Mouse (Mus musculus): ENCODE results near the gene Vgll4. TPM values are rescaled to one million over a fixed set of nuclear protein-coding genes. Genes with fewer than 3 reads are reported as not detected.

Gene Vgll4
- total RNA-seq, 2 experiments from 2014 or later = 23.5 to 31.8 TPM

DNA sequence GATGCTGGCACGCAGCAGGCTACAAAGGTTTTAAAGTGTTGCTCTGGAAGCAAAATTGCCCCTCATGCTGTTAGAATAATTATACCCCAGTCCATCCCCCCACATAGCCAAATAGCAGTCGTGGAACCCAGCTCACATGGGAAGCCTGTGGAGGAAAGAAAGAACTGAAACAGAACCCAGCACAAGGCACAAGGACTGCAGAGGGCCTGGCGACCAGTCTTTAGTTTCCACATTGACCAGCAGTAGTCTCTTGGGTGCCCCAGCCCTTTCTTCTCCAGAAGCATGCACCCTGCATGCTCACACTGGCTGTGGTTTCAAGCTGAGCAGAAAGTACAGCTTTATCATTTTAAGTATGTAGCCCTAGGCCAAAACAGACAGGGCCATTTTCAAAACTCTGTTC, 127.7 kb downstream of the Vgll4 start:
- DNase-seq = no peak

DNA sequence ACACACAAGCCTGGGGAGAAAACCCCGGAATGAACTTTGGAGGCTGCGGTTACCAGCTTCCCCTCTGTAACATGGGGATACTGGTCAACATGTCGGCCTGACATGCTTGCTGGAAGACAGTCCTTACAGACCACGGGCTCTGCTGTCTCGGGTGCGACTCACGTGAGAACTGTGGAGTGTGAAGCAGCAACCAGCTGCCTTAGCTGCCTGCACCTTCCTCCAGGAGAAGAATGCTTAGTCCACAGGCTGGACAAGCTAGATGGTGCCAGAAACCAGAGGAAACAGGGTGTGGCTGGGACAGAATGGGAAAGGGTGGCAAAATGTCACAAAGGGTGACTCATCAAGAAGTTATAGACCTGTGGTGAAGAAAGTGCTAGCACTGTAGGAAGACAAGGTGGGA, 129.8 kb downstream of the Vgll4 start:
- DNase-seq = no peak

DNA sequence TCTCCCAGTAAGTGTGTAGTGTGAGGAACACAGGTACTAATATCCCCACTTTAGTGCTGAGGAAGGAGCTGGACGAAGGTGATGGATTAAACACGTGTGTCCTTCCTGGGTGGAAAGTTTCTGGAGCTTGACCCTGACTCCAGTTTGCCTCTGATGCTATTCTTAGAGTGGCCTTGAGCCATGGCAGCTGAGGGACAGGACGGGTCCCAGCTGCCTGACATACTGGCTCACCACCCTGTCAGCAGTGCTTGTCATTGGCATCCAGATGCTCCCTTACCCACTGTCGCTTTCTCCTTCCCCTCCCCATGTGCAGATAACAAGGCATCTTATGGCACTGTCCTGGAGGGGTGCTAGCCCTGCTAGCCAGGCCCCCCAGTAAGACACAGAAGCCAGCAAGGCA, 130.9 kb downstream of the Vgll4 start:
- no peak for DNase-seq

GRCm38 (mm10) chr6:114836433-114836832, 133.4 kb downstream of the Vgll4 start:
- no peak for DNase-seq

- DNase-seq = no peak
Observed at GRCm38 (mm10) chr6:114835752-114836151, 134.0 kb downstream of the Vgll4 start.

DNA sequence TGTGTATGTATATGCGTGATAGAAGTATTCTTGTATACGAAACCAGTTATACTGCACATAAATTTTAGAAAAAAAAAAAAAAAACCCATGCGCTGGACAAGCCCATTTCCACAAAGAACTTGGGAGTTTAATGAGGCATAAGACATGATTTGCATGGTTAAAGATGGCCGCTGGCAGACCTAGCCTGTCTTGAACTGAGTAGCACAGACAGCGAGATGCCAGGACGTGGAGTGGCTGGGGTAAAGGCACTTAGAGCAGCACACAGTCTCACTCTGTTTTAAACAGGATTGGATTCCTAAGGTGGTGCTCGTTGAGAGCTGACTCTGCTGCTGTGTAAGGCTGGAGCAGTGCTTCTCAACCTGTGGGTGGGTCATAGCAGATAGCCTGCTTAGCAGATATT, 134.4 kb downstream of the Vgll4 start:
- DNase-seq = no peak

DNA sequence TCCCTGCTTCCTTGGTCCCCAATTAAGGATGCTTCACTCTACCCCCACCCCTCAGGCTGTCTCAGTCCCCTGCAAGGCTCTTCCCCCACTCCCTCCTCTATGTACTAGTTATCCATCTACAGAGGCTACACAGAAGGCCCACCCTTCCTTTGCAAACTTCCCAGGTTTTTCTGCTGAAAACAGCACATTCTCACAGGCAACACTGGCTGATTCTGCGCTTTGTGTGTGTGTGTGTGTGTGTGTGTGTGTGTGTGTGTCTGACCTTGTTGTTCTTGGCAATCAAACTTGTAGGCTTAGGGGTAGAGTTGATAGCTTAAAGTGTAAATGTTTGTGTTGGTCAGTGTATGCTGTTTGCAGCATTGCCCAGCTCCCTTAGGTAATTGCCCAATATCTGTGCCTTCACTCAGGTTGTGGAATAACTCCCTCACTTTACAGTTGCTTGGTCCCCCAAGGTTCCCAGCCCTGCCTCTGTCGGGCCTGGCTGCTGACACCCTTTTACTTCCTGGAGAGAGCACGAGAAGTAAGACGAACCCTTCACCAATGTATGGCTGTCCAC, 135.9 kb downstream of the Vgll4 start:
- no peak for DNase-seq

- no peak for DNase-seq
Observed at GRCm38 (mm10) chr6:114833058-114833685, 136.6 kb downstream of the Vgll4 start.

DNA sequence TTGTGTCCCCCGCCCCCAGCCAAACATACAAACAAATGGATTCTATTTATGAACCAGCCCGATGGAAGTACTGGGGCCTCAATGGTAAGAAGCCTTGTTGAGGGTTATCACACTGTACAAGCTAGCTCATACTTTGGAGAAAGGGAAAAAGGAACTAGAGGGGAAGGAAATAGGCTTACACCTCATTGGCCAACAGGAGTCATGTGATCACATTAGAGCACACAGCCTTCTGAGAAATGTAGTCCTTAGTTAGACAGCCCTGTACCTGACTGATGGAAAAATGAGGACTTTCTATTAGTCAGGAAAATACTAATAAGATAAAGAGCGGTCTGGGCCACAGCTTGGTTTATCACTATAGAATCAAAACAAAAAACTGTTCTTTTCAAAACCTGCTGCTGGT, 138.0 kb downstream of the Vgll4 start:
- no peak for DNase-seq

- no peak for DNase-seq
Observed at GRCm38 (mm10) chr6:114829660-114830438, 139.9 kb downstream of the Vgll4 start.

GRCm38 (mm10) chr6:114826889-114827288, 142.9 kb downstream of the Vgll4 start:
- no peak for DNase-seq

DNA sequence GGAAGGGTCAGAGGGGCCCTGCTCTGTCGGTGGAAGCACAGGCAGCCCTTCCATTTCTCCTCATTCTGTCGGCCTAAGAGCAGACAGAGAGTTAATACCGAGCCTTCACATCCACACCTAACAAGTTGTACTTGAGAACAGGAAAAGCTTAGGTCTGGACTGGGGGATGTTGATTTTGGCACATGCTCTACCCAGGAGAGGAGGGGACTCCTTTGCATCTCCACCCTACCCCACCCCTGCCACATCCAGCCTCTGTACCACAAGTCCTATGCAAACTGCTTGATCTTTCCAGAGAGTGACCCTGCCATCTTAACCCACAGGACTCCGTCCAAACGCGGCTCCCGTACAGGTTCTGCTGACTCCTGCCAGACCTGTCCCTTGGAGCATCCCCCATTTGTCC, 148.1 kb downstream of the Vgll4 start:
- no peak for DNase-seq

DNA sequence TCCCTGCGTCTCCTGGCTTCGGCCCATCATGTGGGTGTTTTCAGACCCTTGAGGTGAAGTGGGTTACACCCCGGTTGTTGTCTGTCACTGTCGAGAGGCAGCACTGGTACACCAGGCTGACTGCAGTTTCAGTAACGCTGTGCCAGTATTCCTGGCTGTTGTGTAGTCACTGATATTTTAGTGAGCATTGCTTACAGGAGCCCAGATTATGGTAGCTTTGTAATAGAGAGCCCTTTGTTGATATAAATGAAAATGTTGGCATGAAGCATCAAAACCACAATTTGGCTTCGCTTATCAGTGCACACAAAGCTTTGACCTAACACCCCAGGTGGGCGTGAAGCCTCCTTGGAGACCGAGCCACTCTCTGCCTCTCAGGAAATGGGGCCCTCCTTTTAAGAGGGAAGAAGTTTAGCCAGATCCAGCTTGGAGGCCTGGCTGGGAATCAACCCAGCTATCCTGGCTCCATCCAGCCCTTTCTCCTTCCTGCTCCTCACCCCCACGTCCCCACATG, 149.8 kb downstream of the Vgll4 start:
- no peak for DNase-seq

GRCm38 (mm10) chr6:114818471-114818870, 151.3 kb downstream of the Vgll4 start:
- no peak for DNase-seq

- no peak for DNase-seq
Observed at GRCm38 (mm10) chr6:114817948-114818347, 151.8 kb downstream of the Vgll4 start.

DNA sequence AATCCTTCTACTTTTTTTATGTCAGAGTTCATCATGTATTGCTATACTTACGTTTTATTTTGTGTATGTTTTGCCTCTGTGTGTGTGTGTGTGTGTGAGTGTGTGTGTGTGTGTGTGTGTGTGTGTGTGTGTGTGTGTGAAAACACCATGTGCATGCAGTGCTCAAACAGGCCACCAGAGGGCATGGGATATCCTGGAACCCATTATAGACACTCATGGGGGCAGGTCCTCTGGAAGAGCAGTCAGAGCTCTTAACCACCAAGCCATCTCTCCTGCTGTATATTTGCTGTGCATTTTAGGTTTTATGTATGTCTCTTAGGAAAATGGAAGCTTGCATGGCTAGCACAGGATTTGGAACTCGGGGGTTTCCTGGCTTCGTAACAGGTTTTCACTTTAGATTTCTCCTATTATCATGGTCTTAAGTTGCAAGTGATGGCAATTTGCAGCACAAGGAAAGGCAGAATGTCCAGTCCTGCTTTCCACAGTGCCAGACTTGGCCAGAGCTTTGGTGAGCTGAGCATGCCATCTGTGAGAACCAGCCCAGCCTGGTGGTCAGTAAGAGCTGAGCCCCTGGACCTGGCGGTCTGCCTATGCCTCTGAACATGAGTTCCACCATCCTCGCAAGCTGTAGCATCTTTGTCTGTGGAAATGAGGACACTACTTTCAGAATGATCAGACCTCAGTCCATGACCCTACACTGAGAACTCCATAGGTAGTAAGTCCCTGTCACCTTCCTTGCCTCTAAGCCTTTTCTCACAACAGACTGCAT, 154.7 kb downstream of the Vgll4 start:
- DNase-seq = no peak

DNA sequence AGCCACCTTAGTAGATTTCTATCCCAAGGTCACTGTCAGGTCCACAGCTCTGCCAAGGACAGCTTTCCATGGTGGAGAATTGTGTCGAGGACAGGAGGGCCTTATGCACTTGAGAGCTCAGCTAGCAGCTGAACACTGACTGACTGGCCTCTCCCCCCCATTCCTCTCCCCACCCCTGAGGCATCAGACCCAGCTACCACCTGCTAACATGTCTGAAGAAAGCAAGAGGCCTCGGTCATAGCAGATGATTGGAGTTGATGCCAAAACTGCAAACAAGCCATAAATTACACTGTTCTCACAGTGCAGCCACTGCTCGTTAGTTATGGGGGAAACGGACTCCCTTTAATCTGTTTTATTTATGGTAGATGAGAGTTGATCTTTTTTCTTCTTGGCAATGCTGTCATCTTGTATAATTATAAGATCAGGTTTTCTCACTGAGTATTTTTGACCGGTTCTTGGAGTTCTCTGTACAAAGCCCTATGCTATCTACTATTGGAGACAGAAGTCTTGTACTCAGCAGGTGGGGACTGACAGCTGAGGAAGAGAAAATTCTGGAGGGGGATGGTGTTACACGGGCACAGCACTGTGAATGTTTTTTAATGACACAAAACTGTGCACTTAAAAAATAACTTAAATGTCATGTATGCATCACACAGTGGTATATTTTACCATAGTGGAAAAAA, 155.5 kb downstream of the Vgll4 start:
- no peak for DNase-seq

DNA sequence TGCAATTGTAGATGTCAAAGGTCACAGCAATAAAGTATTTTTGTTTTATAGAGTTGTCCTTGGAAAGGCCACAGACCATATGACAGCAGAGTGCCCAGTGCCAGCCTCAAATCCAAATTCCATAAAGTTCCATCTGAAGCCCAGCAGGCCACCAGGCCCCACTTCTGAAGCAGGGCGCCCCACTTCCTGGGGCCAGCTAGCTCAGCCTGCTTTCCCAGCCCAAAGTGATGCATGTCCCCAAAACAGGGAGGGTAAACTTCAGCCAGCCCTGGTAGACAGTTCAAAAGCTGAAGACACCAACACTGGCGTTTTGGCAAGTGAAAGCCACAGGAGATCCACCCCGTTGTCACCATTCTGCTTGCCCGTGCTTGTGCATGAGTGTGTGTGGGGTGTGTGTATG, 157.0 kb downstream of the Vgll4 start:
- no peak for DNase-seq

GRCm38 (mm10) chr6:114812322-114812721, 157.5 kb downstream of the Vgll4 start:
- DNase-seq = peak; percentile 37
